Mouse (Mus musculus): ENCODE data around the gene Cd22.

DNA sequence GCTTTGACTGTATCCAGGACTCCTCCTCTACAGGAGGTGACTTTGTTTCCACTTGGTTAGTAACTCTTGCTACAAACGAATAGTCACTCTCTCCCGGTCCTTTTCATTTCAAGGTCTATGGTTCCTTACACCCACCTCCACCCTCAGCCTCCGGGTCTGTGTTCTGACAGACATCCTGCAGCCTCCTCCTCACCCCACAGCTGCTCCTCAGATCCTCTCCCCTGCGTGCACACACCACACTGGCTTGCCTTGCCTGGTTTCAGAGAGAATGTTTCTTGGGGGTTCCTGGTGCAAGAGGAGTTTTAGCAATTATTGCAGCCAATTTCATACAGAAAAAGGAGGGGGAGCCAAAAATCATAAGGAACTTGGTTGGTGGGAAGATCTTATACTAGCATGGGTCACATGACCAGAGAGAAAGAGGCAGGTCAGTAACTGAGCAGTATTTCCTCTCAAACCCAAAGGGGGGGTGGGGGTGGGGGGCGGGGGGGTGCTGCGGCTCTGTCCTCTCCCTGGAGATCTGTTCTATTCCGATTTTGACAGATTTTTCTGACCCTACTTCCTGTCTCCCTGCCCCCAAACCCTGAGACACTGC is 59.2 kb downstream of the Cd22 start:
- TF ChIP-seq POLR2A (IDR thresholded peaks at IDR 0.05; ENCODE audit: borderline replicate concordance, extremely low read depth, insufficient read depth, insufficient read length, poor library complexity, severe bottlenecking) (no peak), CTCF (IDR thresholded peaks at IDR 0.05; ENCODE audit: borderline replicate concordance, extremely low read depth, insufficient read depth, insufficient read length) (no peak)
